Mouse (Mus musculus): ENCODE measurements at regions not wholly inside any gene's neighbourhood (a gene's known extent, or its start where the extent isn't known, plus 50 kb on each side); places are given as distances from the start of the nearest gene placed in this dataset.
A peak's percentile ranks its signal among the peaks of the same experiment; 100 is the strongest.
"Not testable (repeated sequence)": the region's sequence is repeated elsewhere in the genome, so short reads cannot be mapped to it uniquely, and the experiment has no call there.

GRCm38 (mm10) chr16:20908467-20909351 lies 174.4 kb upstream of the Thpo start:
- peak; percentile 31; the same call in 1 of the 2 replicates for ATAC-seq (replicated peaks; ENCODE audit: insufficient number of reproducible peaks, low FRiP score, low TSS enrichment)
- 36% methylated on average over 16 of the region's 18 CpGs for WGBS (ENCODE audit: insufficient replicate concordance)
- H3K4me1 ChIP-seq (ENCODE audit: control insufficient read depth, insufficient read depth, low read length), result not testable (repeated sequence)

DNA sequence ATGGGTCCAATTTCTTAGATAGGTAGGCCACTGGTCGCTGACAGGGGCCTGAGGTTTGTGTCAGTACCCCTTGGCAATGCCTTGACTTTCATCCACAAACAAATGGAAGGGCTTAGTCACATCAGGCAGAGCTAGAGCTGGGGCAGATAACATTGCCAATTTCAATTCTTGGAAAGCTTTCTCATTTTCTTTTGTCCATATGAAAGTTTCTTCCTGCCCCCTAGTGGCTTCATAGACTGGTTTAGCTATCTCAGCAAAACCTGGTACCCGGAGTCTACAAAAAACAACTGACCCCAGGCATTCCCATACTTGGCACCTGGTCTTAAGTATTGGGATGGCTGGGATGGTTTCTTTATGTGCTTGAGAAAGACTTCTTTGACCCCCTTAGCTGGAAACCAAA lies 161.4 kb upstream of the Thpo start:
- Histone ChIP-seq H3K9ac (ENCODE audit: low read depth, low read length) (no peak overlapping the region), H3K9me3 (replicated peaks; ENCODE audit: control insufficient read depth, low read length) (no peaks in the 10 kb centered on the region), H3K4me3 (ENCODE audit: low read depth, low read length) (no peak overlapping the region), H3K4me2 (no peak overlapping the region), H3K36me3 (ENCODE audit: control insufficient read depth, insufficient read depth, low read length) (no peaks in the 10 kb centered on the region), H3K4me1 (ENCODE audit: control insufficient read depth, insufficient read depth, low read length) (no peaks in the 10 kb centered on the region), H3K27me3 (ENCODE audit: control insufficient read depth, insufficient read depth, low read length) (no peaks in the 10 kb centered on the region), H3K27ac (ENCODE audit: low read depth, low read length) (no peak overlapping the region)
- ATAC-seq (replicated peaks; ENCODE audit: insufficient number of reproducible peaks, low FRiP score, low TSS enrichment), result no peak
- WGBS (ENCODE audit: insufficient replicate concordance), result 45% methylated on average over 2 of the region's 2 CpGs

More at GRCm38 (mm10) chr16:20908467-20909351, 174.4 kb upstream of the Thpo start:
- H3K9me3 ChIP-seq (replicated peaks; ENCODE audit: control insufficient read depth, low read length); H3K4me3 ChIP-seq (ENCODE audit: low read depth, low read length); H3K27me3 ChIP-seq (ENCODE audit: control insufficient read depth, insufficient read depth, low read length); H3K27ac ChIP-seq (ENCODE audit: low read depth, low read length); H3K9ac ChIP-seq (ENCODE audit: low read depth, low read length); H3K36me3 ChIP-seq (ENCODE audit: control insufficient read depth, insufficient read depth, low read length); H3K4me2 ChIP-seq: not testable (repeated sequence)

- H3K27ac ChIP-seq (ENCODE audit: low read depth, low read length), result no peak overlapping the region
- no peak overlapping the region for H3K9ac ChIP-seq (ENCODE audit: low read depth, low read length)
- ATAC-seq (replicated peaks; ENCODE audit: insufficient number of reproducible peaks, low FRiP score, low TSS enrichment), result no peak
These were observed 137.4 kb upstream of the Thpo start for GRCm38 (mm10) chr16:20871726-20872125.

DNA sequence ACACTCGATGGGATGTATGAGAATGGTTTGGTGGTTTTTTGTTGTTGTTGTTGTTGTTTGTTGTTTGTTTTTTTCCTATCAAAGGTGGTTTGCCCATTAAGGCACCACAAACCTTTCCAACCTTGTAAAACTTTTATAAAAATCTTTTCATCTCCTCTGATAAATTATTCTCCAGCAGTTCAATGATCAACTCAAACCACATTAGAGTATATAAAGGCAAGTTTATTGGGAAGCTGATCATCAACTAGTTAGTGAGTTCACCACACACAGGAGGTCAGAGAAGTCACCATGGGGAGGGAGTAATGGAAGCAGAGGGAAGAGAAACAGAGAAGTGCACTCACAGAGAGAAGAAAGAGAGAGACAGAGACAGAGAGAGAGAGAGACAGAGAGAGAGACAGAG lies 132.5 kb upstream of the Thpo start:
- ATAC-seq (replicated peaks; ENCODE audit: insufficient number of reproducible peaks, low FRiP score, low TSS enrichment), result no peak
- Histone ChIP-seq H3K36me3 (ENCODE audit: control insufficient read depth, insufficient read depth, low read length) (no peaks in the 10 kb centered on the region), H3K4me2 (no peak overlapping the region), H3K9me3 (replicated peaks; ENCODE audit: control insufficient read depth, low read length) (no peaks in the 10 kb centered on the region), H3K9ac (ENCODE audit: low read depth, low read length) (no peak overlapping the region), H3K27me3 (ENCODE audit: control insufficient read depth, insufficient read depth, low read length) (no peaks in the 10 kb centered on the region), H3K4me1 (ENCODE audit: control insufficient read depth, insufficient read depth, low read length) (no peaks in the 10 kb centered on the region), H3K4me3 (ENCODE audit: low read depth, low read length) (no peak overlapping the region), H3K27ac (ENCODE audit: low read depth, low read length) (no peak overlapping the region)
- WGBS (ENCODE audit: insufficient replicate concordance), result 69% methylated on average over 1 of the region's 1 CpGs

More at GRCm38 (mm10) chr16:20871726-20872125, 137.4 kb upstream of the Thpo start:
- 35% methylated on average over 1 of the region's 1 CpGs for WGBS (ENCODE audit: insufficient replicate concordance)
- H3K9me3 ChIP-seq (replicated peaks; ENCODE audit: control insufficient read depth, low read length), result no peaks in the 10 kb centered on the region
- H3K36me3 ChIP-seq (ENCODE audit: control insufficient read depth, insufficient read depth, low read length), result no peaks in the 10 kb centered on the region
- no peaks in the 10 kb centered on the region for H3K27me3 ChIP-seq (ENCODE audit: control insufficient read depth, insufficient read depth, low read length)
- H3K4me2 ChIP-seq, result no peak overlapping the region
- H3K4me1 ChIP-seq (ENCODE audit: control insufficient read depth, insufficient read depth, low read length), result no peaks in the 10 kb centered on the region
- H3K4me3 ChIP-seq (ENCODE audit: low read depth, low read length), result no peak overlapping the region

DNA sequence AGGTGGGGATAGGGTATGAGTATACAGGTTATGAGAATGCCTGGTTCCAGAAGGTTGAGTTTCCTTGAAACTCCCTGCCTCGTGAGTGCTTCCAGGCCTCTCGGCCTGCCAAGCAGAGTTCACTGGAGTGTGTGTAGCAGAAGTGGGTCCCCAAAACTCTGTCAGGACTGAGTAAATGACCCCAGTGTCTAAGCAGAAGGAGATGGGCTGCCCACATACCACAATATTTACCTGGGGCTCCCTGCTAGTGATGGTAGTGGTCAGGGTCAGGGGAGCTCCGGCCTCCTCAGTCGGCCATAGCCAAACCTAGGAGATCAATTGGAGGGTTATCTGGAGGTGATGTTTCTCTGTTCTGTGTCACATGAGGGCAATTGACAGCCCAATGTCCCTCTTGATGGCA lies 126.9 kb upstream of the Thpo start:
- no peaks in the 10 kb centered on the region for H3K4me1 ChIP-seq (ENCODE audit: control insufficient read depth, insufficient read depth, low read length)
- no peak for ATAC-seq (replicated peaks; ENCODE audit: insufficient number of reproducible peaks, low FRiP score, low TSS enrichment)
- H3K36me3 ChIP-seq (ENCODE audit: control insufficient read depth, insufficient read depth, low read length), result no peaks in the 10 kb centered on the region
- WGBS (ENCODE audit: insufficient replicate concordance), result 81% methylated on average over 4 of the region's 4 CpGs
- no peak overlapping the region for H3K4me3 ChIP-seq (ENCODE audit: low read depth, low read length)
- H3K27ac ChIP-seq (ENCODE audit: low read depth, low read length), result no peak overlapping the region
- no peaks in the 10 kb centered on the region for H3K9me3 ChIP-seq (replicated peaks; ENCODE audit: control insufficient read depth, low read length)
- no peak overlapping the region for H3K9ac ChIP-seq (ENCODE audit: low read depth, low read length)
- no peak overlapping the region for H3K4me2 ChIP-seq
- no peaks in the 10 kb centered on the region for H3K27me3 ChIP-seq (ENCODE audit: control insufficient read depth, insufficient read depth, low read length)

DNA sequence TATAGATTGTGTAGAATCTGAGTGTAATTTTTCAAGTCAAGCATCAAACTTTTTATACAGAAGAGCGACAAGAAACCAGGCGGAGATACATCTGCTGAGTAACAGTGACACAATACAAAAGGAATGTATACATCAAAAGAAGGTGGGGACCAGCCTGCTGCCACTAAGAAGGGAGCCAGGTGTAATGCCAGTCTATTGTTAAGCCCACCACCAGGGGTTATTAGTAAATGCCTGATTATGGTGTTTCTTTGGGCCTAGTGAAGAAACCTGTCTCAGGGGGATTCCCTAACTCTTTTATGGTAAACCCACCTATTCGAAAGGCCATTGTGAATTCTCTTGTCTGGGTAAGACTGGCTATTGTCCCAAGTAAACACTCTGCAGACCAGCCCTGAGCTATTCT lies 126.3 kb upstream of the Thpo start:
- H3K4me1 ChIP-seq (ENCODE audit: control insufficient read depth, insufficient read depth, low read length); H3K27ac ChIP-seq (ENCODE audit: low read depth, low read length); H3K9me3 ChIP-seq (replicated peaks; ENCODE audit: control insufficient read depth, low read length); ATAC-seq (replicated peaks; ENCODE audit: insufficient number of reproducible peaks, low FRiP score, low TSS enrichment); H3K9ac ChIP-seq (ENCODE audit: low read depth, low read length); H3K27me3 ChIP-seq (ENCODE audit: control insufficient read depth, insufficient read depth, low read length); H3K4me3 ChIP-seq (ENCODE audit: low read depth, low read length); H3K36me3 ChIP-seq (ENCODE audit: control insufficient read depth, insufficient read depth, low read length); H3K4me2 ChIP-seq: not testable (repeated sequence)
- whole genome bisulfite sequencing (ENCODE audit: insufficient replicate concordance), result 86% methylated on average over 3 of the region's 3 CpGs

- Histone ChIP-seq H3K4me1 (ENCODE audit: control insufficient read depth, insufficient read depth, low read length) (no peaks in the 10 kb centered on the region), H3K4me2 (no peak overlapping the region), H3K4me3 (ENCODE audit: low read depth, low read length) (no peak overlapping the region), H3K36me3 (ENCODE audit: control insufficient read depth, insufficient read depth, low read length) (no peaks in the 10 kb centered on the region), H3K27ac (ENCODE audit: low read depth, low read length) (no peak overlapping the region), H3K9ac (ENCODE audit: low read depth, low read length) (no peak overlapping the region), H3K27me3 (ENCODE audit: control insufficient read depth, insufficient read depth, low read length) (no peaks in the 10 kb centered on the region), H3K9me3 (replicated peaks; ENCODE audit: control insufficient read depth, low read length) (no peaks in the 10 kb centered on the region)
- WGBS (ENCODE audit: insufficient replicate concordance), result 50% methylated on average over 1 of the region's 1 CpGs
- ATAC-seq (replicated peaks; ENCODE audit: insufficient number of reproducible peaks, low FRiP score, low TSS enrichment), result no peak
These were observed 120.4 kb upstream of the Thpo start for GRCm38 (mm10) chr16:20854696-20855213.

- Histone ChIP-seq H3K27ac (ENCODE audit: low read depth, low read length) (no peak overlapping the region), H3K27me3 (ENCODE audit: control insufficient read depth, insufficient read depth, low read length) (no peaks in the 10 kb centered on the region), H3K9ac (ENCODE audit: low read depth, low read length) (no peak overlapping the region), H3K4me1 (ENCODE audit: control insufficient read depth, insufficient read depth, low read length) (peaks cover 4% of the 10 kb centered on the region; the same call in 1 of the 2 replicates), H3K9me3 (replicated peaks; ENCODE audit: control insufficient read depth, low read length) (peaks cover 4% of the 10 kb centered on the region; the same call in 1 of the 2 replicates), H3K4me2 (no peak overlapping the region), H3K36me3 (ENCODE audit: control insufficient read depth, insufficient read depth, low read length) (no peaks in the 10 kb centered on the region), H3K4me3 (ENCODE audit: low read depth, low read length) (no peak overlapping the region)
- 51% methylated on average over 2 of the region's 2 CpGs for WGBS (ENCODE audit: insufficient replicate concordance)
- no peak for ATAC-seq (replicated peaks; ENCODE audit: insufficient number of reproducible peaks, low FRiP score, low TSS enrichment)
These were observed 103.8 kb upstream of the Thpo start for GRCm38 (mm10) chr16:20838151-20838550.
